Comparison of ENCODE assay signal across 8 mouse cellular contexts in genomic region chr9:44724223-44724622, GRCm38 (mm10). TPM values are rescaled to one million over a fixed set of nuclear protein-coding genes. Genes with fewer than 3 reads are reported as not detected.
DNase-seq lines count a peak whose midpoint lies in the region; ATAC-seq and TF ChIP-seq lines count a peak whose summit lies in the region.

No protein-coding gene starts in this region.

- peak overlapping the region; percentile 15; the same call in 1 of the 2 replicates for H3K4me3 ChIP-seq in gastrocnemius, adult 2 months
- no peak overlapping the region for H3K4me3 ChIP-seq in midbrain, embryonic 14.5 days (replicated peaks; ENCODE audit: low read depth, low read length)

- TF ChIP-seq CTCF in gastrocnemius, adult 2 months (IDR thresholded peaks at IDR 0.05), result no peak

- ATAC-seq in midbrain, embryonic 14.5 days (ENCODE audit: low FRiP score, low TSS enrichment), result no peak

- 27% methylated on average over 6 of the region's 6 CpGs for WGBS in midbrain, embryonic 14.5 days

- no peak overlapping the region for H3K4me2 ChIP-seq in midbrain, embryonic 14.5 days (ENCODE audit: low read length)

- peaks cover 56% of the 10 kb centered on the region for H3K4me1 ChIP-seq in midbrain, embryonic 14.5 days (ENCODE audit: control insufficient read depth, insufficient read depth, low read length)

- H3K27me3 ChIP-seq in midbrain, embryonic 14.5 days (ENCODE audit: control insufficient read depth, insufficient read depth, low read length), result no peaks in the 10 kb centered on the region

- intact Hi-C loops in gastrocnemius, adult 2 months (cut with DNase I), result no loop called here

- no peak overlapping the region for H3K9ac ChIP-seq in midbrain, embryonic 14.5 days (replicated peaks; ENCODE audit: low read length)

- no peaks in the 10 kb centered on the region for H3K36me3 ChIP-seq in midbrain, embryonic 14.5 days (ENCODE audit: control insufficient read depth, insufficient read depth, low read length)

- DNase-seq in gastrocnemius, adult 18-20 months (ENCODE audit: low spot score), result peak; percentile 69
- DNase-seq in gastrocnemius, postnatal 10 days, result no peak
- DNase-seq in adipocyte (ENCODE audit: low spot score), result peak; percentile 57
- peak; percentile 80 for DNase-seq in gastrocnemius, adult 2 months
- DNase-seq in kidney, adult 9 months, result peak; percentile 52
- peak; percentile 53 for DNase-seq in midbrain, embryonic 14.5 days
- DNase-seq in spleen, adult 18-20 months, result no peak
- DNase-seq in spleen, postnatal 10 days (ENCODE audit: low spot score in 2 of 2), result no peak

- H3K27ac ChIP-seq in gastrocnemius, adult 2 months, result peak overlapping the region; percentile 87
- peak overlapping the region; percentile 60; the same call in 1 of the 2 replicates for H3K27ac ChIP-seq in midbrain, embryonic 14.5 days (replicated peaks; ENCODE audit: low read depth, low read length)

- H3K9me3 ChIP-seq in midbrain, embryonic 14.5 days (ENCODE audit: control insufficient read depth, low read length), result no peaks in the 10 kb centered on the region

RNA-seq across cellular contexts. Expression of gene Phldb1, which starts 10.8 kb away (rescaled TPM):
- total RNA-seq in gastrocnemius, adult 18-20 months (2021), result 10 to 100 TPM; 29.0 to 35.9 TPM
- total RNA-seq in gastrocnemius, postnatal 10 days (2021), result 10 to 100 TPM; 49.8 to 82.4 TPM
- 10 to 100 TPM; 29.3 to 32.1 TPM for total RNA-seq in gastrocnemius, adult 2 months (2021)
- polyA plus RNA-seq in midbrain, embryonic 14.5 days (2014; fragmentation: Nextera tagmentation; extraction: Ambion mirVana), result 46.7 and 51.1 TPM in 2 replicates

RNA-seq across cellular contexts. Expression of gene Arcn1, which starts 43.4 kb away (rescaled TPM):
- 10 to 100 TPM; 70.7 to 81.5 TPM for total RNA-seq in gastrocnemius, adult 18-20 months (2021)
- 10 to 100 TPM; 85.6 to 97.8 TPM for total RNA-seq in gastrocnemius, postnatal 10 days (2021)
- 10 to 100 TPM; 83.0 to 85.3 TPM for total RNA-seq in gastrocnemius, adult 2 months (2021)
- polyA plus RNA-seq in midbrain, embryonic 14.5 days (2014; fragmentation: Nextera tagmentation; extraction: Ambion mirVana), result 99.8 and 160 TPM in 2 replicates

RNA-seq across cellular contexts. Expression of gene Ift46, which starts 43.5 kb away (rescaled TPM):
- total RNA-seq in gastrocnemius, adult 18-20 months (2021), result 10 to 100 TPM; 23.3 to 27.5 TPM
- total RNA-seq in gastrocnemius, postnatal 10 days (2021), result 10 to 100 TPM; 45.2 to 53.1 TPM
- total RNA-seq in gastrocnemius, adult 2 months (2021), result 10 to 100 TPM; 27.4 to 28.4 TPM
- 187 and 211 TPM in 2 replicates for polyA plus RNA-seq in midbrain, embryonic 14.5 days (2014; fragmentation: Nextera tagmentation; extraction: Ambion mirVana)

RNA-seq across cellular contexts. Expression of gene Treh, which starts 51.2 kb away (rescaled TPM):
- not detected for total RNA-seq in gastrocnemius, adult 18-20 months (2021)
- not detected for total RNA-seq in gastrocnemius, postnatal 10 days (2021)
- not detected for total RNA-seq in gastrocnemius, adult 2 months (2021)
- not detected in 2 replicates for polyA plus RNA-seq in midbrain, embryonic 14.5 days (2014; fragmentation: Nextera tagmentation; extraction: Ambion mirVana)

Comparison
In these comparisons a context has a peak if more than half of its experiments do, and no peak if none do; other contexts are left out.
1. DNase-seq: peak in gastrocnemius, adult 18-20 months (single experiment), adipocyte (single experiment), gastrocnemius, adult 2 months (single experiment), kidney, adult 9 months (single experiment) and midbrain, embryonic 14.5 days (single experiment); none in gastrocnemius, postnatal 10 days (single experiment), spleen, adult 18-20 months (0 of 2) and spleen, postnatal 10 days (0 of 2).